Mouse (Mus musculus): ENCODE results near the gene Slc41a3.

DNA sequence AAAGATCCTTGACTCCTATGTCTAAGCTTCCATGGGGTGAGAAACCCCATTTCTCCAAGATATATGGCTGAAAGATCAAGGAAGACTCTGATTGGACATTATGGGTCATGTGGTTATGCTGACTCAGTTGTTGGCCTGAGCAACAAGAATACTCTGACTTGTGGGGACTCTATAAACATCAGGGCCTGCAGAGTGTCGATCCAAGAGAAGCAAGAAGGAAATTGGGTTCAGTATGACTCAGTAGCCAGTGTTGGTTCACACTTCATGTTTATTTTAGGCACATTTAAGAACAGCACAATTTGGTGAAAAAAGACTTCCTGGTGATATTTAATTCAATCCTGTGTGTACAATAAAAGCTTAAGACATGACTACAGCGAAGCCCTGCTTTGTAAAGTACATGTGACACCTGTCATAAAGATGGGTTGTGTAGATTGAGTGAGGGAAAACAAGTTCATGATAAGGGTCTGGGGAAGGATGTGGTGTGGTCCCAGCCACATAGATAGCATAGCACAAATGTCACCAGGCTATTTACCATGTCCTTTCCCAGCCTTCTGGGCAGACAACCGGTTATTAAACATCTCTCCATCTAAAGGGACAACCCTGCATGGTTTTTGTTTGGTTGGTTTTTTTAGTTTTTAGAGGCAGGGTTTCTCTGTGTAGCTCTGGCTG, 44.0 kb upstream of the Slc41a3 start:
- TF ChIP-seq CTCF (IDR thresholded peaks at IDR 0.05; ENCODE audit: extremely low read depth, insufficient read depth, low read length): no peak
- no peak for TF ChIP-seq POLR2A (IDR thresholded peaks at IDR 0.05; ENCODE audit: extremely low read depth, insufficient read depth, low read length)

Data from cortical plate, adult 2 months (tissue).